18 mouse cellular contexts compared by ENCODE assay signal in the genomic region with DNA sequence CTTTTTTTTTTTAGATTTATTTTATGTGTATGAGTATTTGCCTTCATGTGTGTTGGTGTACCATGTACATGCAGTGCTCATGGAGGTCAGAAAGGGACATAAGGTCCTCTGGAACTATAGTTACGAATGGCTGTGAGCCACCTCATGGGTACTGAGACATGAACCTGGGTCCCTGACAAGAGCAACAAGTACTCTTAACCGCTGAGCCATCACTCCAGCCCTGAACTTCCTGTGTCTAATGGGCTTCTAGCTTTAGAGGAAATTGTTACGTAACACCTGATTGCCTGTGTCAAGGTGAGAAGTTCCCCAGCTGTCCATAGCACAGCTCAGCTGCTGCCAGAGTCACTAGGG. TPM values are rescaled to one million over a fixed set of nuclear protein-coding genes. Genes with fewer than 3 reads are reported as not detected.
DNase-seq lines count a peak whose midpoint lies in the region; ATAC-seq and TF ChIP-seq lines count a peak whose summit lies in the region.
"Had no signal": no experiment of that assay in that cellular context is flagged by ENCODE, and none has a peak within 500 bp of the region (broad histone marks: within the 10 kb centered on the region; RNA-seq: fewer than 3 reads in every experiment).

No protein-coding gene starts in this region.

- TF ChIP-seq CTCF in liver, postnatal 0 days (IDR thresholded peaks at IDR 0.05; ENCODE audit: low read depth) = no peak
- no peak for TF ChIP-seq CTCF in bone marrow, adult 2 months (IDR thresholded peaks at IDR 0.05; ENCODE audit: control insufficient read depth, insufficient read depth, low read length)

- no peak for DNase-seq in liver, postnatal 0 days
- DNase-seq in liver = no peak
- DNase-seq in B cell, adult 2 months = peak; percentile 64 to 70
- DNase-seq in natural killer cell, adult 2 months (ENCODE audit: low spot score in 2 of 2) = peak; percentile 42 to 61
- DNase-seq in left cerebral cortex, adult 9 months (ENCODE audit: low spot score in 2 of 2) = no peak
- DNase-seq in kidney, adult 18-20 months = no peak
- DNase-seq: cerebellum, adult 18-20 months; cerebellum, postnatal 36 days; layer of hippocampus, postnatal 36 days; left cerebral cortex, postnatal 4 days; liver, embryonic 13.5 days; midbrain, embryonic 14.5 days; thymus, postnatal 4 days had no signal

- 61% methylated on average over 3 of the region's 3 CpGs for WGBS in liver, postnatal 0 days (ENCODE audit: insufficient replicate concordance)
- 29% methylated on average over 3 of the region's 3 CpGs for WGBS in bone marrow, adult 2 months

- H3K36me3 ChIP-seq in liver, postnatal 0 days (replicated peaks; ENCODE audit: insufficient read depth, low read length) = no peaks in the 10 kb centered on the region; the same call in 1 of the 2 replicates
- H3K36me3 ChIP-seq: forebrain, embryonic 12.5 days; heart, embryonic 13.5 days; hindbrain, embryonic 10.5 days; intestine, embryonic 15.5 days; liver, embryonic 13.5 days had no signal

- H3K4me1 ChIP-seq in liver, postnatal 0 days (ENCODE audit: insufficient read depth) = peaks cover 12% of the 10 kb centered on the region; the same call in 1 of the 2 replicates
- H3K4me1 ChIP-seq in bone marrow, adult 2 months (ENCODE audit: control insufficient read depth, insufficient read depth, low read length) = peaks cover 10% of the 10 kb centered on the region; the same call in 1 of the 2 replicates
- H3K4me1 ChIP-seq: forebrain, embryonic 12.5 days; hindbrain, embryonic 10.5 days; intestine, embryonic 15.5 days had no signal

- ATAC-seq in liver, postnatal 0 days = peak; percentile 41; the same call in 1 of the 2 replicates
- ATAC-seq: intestine, embryonic 15.5 days had no signal

- no peak for TF ChIP-seq EP300 in liver, postnatal 0 days (IDR thresholded peaks at IDR 0.05; ENCODE audit: low read depth)

- no peak overlapping the region for H3K9ac ChIP-seq in liver, postnatal 0 days (replicated peaks)
- H3K9ac ChIP-seq: forebrain, embryonic 12.5 days; heart, embryonic 13.5 days; intestine, embryonic 15.5 days; liver, embryonic 13.5 days had no signal

- no peak for TF ChIP-seq POLR2A in bone marrow, adult 2 months (IDR thresholded peaks at IDR 0.05; ENCODE audit: borderline replicate concordance, control insufficient read depth, low read depth, low read length)

- no peak overlapping the region for H3K4me3 ChIP-seq in liver, postnatal 0 days (ENCODE audit: low read depth, low read length)
- no peak overlapping the region for H3K4me3 ChIP-seq in bone marrow, adult 2 months (replicated peaks; ENCODE audit: control insufficient read depth, low read depth, low read length)
- H3K4me3 ChIP-seq: forebrain, embryonic 12.5 days; heart, embryonic 13.5 days; hindbrain, embryonic 10.5 days; intestine, embryonic 15.5 days; liver, embryonic 13.5 days had no signal

- H3K27ac ChIP-seq in liver, postnatal 0 days (ENCODE audit: low read depth) = no peak overlapping the region
- H3K27ac ChIP-seq in bone marrow, adult 2 months (ENCODE audit: control insufficient read depth, insufficient read depth, low read depth, low read length, poor library complexity) = peak overlapping the region; percentile 28; the same call in 1 of the 2 replicates
- H3K27ac ChIP-seq: forebrain, embryonic 12.5 days; heart, embryonic 13.5 days; hindbrain, embryonic 10.5 days; intestine, embryonic 15.5 days; liver, embryonic 13.5 days had no signal

- no peaks in the 10 kb centered on the region for H3K9me3 ChIP-seq in liver, postnatal 0 days (ENCODE audit: low read length)
- H3K9me3 ChIP-seq: forebrain, embryonic 12.5 days; heart, embryonic 13.5 days; hindbrain, embryonic 10.5 days; intestine, embryonic 15.5 days; liver, embryonic 13.5 days had no signal

- no peaks in the 10 kb centered on the region for H3K27me3 ChIP-seq in liver, postnatal 0 days (ENCODE audit: insufficient read depth, low read length)
- H3K27me3 ChIP-seq: forebrain, embryonic 12.5 days; heart, embryonic 13.5 days; intestine, embryonic 15.5 days; liver, embryonic 13.5 days had no signal

- H3K4me2 ChIP-seq in liver, postnatal 0 days (ENCODE audit: low read depth, low read length) = no peak overlapping the region
- H3K4me2 ChIP-seq: forebrain, embryonic 12.5 days; heart, embryonic 13.5 days; intestine, embryonic 15.5 days; liver, embryonic 13.5 days had no signal

RNA-seq across cellular contexts. Expression of a gene that starts 29.8 kb away (rescaled TPM):
- 49.1 and 53.0 TPM in 2 replicates for polyA plus RNA-seq in liver, postnatal 0 days (2015; fragmentation: Nextera tagmentation; extraction: Ambion mirVana)
- polyA plus RNA-seq in bone marrow, adult 2 months (2011; ENCODE audit: insufficient read depth, insufficient read length, low replicate concordance, missing spikeins) = 48.9 and 62.6 TPM in 2 replicates

RNA-seq across cellular contexts. Expression of a gene that starts 40.7 kb away (rescaled TPM):
- polyA plus RNA-seq in liver, postnatal 0 days (2015; fragmentation: Nextera tagmentation; extraction: Ambion mirVana) = 9.6 and 10.6 TPM in 2 replicates
- polyA plus RNA-seq in bone marrow, adult 2 months (2011; ENCODE audit: insufficient read depth, insufficient read length, low replicate concordance, missing spikeins) = 12.9 and 22.2 TPM in 2 replicates

Comparison
In these comparisons a context has a peak if more than half of its experiments do, and no peak if none do; other contexts are left out.
1. DNase-seq: peak in B cell, adult 2 months (2 of 2) and natural killer cell, adult 2 months (2 of 2); none in liver, postnatal 0 days (single experiment), liver (single experiment), left cerebral cortex, adult 9 months (0 of 2) and kidney, adult 18-20 months (single experiment).